Mouse (Mus musculus): ENCODE measurements at regions not wholly inside any gene's neighbourhood (a gene's known extent, or its start where the extent isn't known, plus 50 kb on each side); places are given as distances from the start of the nearest gene placed in this dataset.
"Not testable (repeated sequence)": the region's sequence is repeated elsewhere in the genome, so short reads cannot be mapped to it uniquely, and the experiment has no call there.

DNA sequence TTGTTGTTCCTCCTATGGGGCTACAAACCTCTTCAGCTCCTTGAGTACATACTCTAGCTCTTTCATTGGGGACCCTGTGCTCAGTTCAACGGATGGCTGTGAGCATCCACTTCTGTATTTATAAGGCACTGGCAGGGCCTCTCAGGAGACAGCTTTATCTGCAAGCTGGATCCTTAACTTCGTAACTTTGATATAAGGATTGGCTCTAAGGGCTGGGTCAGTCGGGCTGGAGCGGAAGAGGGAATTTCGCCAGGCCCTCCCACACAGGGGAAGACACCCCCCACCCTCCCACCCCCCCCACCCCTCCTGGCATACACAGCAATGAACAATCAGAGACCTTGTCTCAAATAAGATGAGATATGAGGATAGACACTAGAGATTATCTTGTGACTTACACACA is 304.3 kb upstream of the Chordc1 start:
- DNase-seq: peak; percentile 64 to 72

DNA sequence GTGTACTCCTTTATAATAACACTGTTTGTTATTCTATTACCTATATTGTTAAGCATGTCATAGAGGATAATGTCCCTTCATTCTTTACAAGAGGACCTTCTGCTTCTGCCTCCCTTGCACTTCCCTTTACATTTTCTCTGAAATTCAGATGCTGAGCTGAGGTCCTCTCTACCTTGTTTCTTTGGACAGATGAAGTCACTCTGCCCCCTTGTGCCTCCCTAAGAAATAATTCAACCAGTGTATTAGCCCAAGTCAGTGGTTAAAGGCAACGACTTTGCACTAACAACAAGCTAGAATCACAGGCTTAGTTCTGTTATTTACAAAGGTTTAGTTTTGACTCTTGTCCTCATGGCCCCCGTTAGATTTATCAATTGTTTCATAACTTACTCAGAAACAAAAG is 289.4 kb upstream of the Chordc1 start:
- peak; percentile 11 to 15 for DNase-seq

DNA sequence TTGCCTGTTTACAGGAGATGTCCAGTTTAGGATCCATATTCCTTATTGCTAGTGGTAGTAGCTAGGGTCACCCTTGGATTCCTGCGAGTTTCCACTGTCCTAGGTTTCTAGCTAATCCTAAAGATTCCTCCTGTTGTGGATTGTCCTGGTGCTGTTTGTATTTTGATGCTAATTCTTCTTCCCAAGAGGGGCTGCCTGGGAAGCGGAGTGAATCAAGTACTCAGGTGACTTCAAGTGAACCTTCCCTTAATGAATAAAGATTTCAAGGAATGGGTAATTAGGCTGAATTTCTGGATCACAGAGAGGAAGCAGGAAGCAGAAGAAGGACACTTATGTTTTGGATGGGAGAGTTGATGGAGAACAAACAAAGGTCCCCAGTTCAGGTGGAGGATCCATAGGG is 250.6 kb upstream of the Chordc1 start:
- DNase-seq: no peak

DNA sequence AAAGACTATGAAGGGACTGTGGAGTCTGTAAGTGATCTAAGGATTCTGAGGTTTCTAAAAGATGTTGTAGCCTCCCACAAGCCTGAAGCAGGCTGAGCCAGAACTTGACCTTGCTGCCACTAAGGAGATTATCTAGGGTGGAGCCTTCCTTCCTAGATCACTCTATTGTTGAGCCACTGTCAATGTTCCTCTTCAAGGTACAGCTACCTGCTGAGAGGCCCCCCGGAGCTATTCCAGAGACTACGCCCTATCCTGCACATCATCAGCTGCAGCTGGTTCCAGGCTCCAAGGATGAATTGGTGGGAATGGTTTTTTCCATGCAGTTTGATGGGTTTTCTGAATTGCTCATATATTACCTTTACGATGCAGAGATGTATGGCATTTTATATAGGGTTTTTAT is 249.3 kb upstream of the Chordc1 start:
- DNase-seq: not testable (repeated sequence)

DNA sequence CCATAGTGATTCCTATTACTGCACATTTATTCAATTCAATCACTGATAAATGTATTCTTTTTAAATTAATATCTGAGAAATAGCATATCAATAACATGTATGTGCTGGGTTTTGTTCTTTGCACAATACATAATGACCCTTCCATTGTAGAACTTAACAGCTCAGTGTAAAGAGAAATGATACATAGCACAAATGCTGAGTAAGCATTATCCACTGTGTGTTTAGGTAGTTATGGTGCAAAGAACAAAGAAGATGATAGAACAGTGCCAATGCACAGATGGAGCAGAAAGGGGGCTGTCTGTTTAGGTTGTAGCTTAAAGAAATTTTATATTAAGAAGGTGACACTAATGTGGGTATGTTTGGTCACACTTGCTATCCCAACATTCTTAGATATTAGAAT is 215.0 kb upstream of the Chordc1 start:
- no peak for DNase-seq

DNA sequence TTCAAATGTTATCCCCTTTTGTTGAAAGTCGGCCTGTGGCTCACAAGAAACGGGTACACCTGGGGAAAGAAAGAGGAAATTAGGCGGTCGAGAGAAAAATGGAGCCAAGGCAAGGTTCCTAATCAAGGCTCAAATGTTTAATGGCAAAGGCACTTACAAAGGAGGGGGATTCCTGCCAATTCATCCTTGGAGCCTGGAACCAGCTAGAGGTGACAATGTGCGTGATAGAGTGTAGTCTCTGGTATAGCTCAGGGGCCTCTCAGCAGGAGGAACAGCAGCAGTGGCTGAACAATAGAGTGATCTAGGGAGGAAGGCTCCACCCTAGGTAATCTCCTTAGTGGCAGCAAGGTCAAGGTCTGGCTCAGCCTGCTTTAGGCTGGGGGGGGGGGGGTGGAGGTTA is 213.5 kb upstream of the Chordc1 start:
- not testable (repeated sequence) for DNase-seq

DNA sequence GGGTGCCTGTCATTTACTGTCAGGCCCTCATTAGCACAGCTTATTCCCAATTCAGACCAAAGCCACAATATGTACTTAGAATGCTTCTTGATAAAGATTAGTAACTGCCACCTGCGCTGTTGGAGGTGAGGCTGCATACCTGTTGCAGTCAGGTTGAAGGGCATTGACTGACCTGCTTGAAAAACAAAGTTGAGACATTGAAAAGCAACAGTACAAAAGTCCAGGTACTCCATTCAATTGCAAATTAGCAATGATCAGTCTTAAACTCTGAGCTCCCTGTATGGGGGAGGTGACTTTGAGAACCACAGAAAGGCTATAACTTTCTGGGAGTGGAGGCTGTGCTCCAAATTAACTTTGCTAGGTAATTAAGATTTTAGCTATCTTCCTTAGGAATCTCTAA is 212.8 kb upstream of the Chordc1 start:
- DNase-seq: not testable (repeated sequence)

All from cerebellum, postnatal 10 days (tissue).